Mouse (Mus musculus) stomach, postnatal 0 days (tissue): Measurements from ENCODE around the gene Bnc2.

ENCODE experiments used
- CTCF ChIP-seq: IDR thresholded peaks from 2 replicates; pipeline ENCODE4 v1.5.1; 2016; ENCODE audit warnings: antibody characterized with exemption, low read depth, mild to moderate bottlenecking, moderate library complexity
- EP300 ChIP-seq: optimal IDR thresholded peaks from 2 replicates; pipeline ENCODE3; 2016; ENCODE audit warnings: antibody characterized with exemption

- no peak for TF ChIP-seq CTCF
- TF ChIP-seq EP300 = no peak
Measured at GRCm38 (mm10) chr4:84528358-84528757, 146.7 kb downstream of the Bnc2 start.
